Mouse (Mus musculus) right cerebral cortex, postnatal 10 days (tissue): Measurements from ENCODE around the gene Pla2g3.

ENCODE experiments used
- DNase-seq, 2 experiments: peaks; one replicate each; pipeline ENCODE4 v3.0.0; 2021; ENCODE audit warnings: low spot score in 2 of 2

Pla2g3 gene

DNA sequence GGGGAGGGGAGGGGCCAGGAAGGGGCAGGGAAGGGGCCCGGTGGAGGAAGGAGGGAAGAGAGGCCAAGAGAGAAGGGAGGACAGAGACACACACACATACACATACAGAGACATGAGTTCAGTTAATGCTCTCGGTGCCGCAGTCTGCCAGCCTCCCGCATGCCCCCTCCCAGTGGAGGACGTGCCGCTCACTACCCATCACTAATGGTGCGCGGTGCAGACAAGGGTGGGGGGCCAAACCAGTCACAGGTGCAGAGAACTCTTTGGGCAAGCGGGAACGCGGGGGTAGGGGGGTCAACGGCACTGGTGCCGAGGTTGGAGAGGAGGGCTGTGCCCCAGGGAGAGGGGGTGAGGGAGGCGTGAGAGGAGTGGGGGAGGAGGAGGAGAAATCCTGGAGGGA is 32.8 kb downstream of the Pla2g3 start:
- DNase-seq, result no peak

DNA sequence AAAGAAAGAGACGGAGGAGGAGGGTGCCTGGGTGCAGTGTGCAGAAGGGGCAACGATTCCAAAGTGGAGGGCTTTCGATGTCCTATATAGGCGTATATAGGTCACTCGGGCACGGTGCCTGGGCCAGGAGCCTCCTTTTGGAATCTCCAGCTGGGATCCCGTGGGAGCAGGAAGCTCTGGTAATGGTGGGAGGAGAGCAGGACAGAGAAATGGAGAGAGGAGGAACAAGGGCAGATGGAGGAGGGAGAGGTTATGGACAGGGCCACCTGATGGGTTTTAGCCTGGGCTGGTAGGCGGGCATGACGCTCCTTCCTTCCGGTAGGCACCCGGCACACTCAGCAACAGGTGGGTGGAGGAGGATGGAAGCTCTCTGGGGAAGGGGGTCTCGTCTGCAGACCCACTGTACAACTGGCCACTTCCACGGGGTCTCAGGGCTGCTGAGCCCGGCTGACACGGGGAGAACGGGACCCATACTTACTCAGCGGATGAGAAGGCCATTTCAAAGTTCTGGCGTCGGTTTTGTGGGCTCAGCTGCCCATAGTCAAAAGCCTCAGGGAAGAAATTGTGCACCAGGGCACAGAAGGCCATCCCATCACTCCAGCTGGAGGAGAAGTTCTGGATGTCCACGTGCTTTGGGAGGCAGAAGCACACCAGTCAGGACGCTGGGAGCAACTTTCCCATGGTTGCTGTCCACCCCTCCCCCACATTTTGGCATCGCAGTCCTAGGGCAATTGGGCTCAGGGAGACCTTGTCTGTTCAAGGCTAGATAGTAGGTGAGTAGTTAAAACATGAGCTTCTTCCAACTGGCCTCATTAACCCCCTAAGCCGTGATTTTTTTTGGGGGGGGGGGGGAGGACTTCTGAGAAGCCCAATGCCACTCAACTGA is 33.5 kb downstream of the Pla2g3 start:
- no peak for DNase-seq

DNA sequence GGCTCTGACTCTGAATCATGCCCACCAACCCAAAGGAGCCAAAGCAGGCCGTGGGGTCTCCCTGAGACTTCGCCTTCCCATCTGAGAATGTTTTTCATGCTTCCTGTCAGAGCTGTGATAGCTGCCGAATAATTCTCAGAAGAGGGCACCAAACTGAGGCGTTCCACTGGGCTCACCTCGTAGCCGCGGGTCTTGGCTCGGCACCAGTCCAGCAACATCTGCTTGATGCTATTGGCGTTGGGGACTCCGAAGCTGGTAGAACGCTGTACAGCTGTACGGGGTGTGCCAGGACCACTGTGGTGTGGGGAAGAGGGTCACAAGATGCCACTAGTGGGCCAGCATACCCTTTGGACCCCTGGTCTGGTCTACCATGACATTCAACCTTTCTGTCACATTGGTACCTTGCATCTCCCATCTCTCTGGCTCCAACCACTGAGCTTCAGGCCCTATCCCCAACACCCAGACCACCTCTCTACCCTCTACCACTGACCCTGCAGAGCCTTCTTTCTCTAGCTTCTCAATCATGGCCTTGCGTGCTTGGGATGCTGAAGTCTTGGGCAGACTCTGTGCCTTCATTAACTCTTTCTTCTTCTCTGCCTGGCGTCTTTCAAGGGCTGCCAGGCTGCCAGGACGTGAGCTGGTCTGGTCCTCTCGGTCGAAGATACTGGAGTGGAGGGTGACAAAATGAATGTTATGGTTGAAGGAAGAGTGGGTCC is 34.4 kb downstream of the Pla2g3 start:
- no peak for DNase-seq

DNA sequence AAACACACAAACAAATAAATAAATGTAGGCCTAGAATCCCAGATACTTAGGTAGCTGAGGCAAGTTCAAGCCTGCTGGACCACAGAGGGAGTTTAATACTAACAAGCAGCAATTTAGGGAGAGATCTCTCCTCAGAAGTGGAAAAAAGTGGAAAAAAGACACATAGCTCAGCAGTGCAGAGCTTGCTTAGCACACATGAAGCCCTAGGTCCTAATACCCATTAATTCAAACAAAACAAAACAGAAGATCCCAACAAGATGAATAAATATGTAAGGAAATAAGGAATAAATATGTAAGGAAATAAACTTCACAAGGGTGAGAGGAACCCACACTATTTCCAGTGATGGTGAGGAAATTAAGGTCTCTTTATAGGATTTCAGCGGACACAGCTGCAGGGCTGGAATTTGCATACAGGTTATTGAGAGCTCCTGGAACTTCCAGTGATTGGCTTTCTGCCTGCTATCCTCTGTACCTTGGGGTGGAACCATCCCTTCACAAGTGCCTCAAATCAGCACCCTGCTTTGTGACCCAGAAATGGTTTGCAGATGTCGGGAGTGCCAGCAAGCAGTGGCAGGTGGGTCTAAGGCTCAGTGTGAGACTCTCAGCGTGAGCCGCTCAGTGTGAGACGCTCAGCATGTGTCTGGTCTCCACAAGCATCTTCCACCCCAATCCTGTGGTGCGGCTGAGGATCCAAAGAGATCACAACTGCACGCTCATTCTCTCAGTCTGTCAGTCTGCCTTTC is 35.9 kb downstream of the Pla2g3 start:
- DNase-seq, result no peak

DNA sequence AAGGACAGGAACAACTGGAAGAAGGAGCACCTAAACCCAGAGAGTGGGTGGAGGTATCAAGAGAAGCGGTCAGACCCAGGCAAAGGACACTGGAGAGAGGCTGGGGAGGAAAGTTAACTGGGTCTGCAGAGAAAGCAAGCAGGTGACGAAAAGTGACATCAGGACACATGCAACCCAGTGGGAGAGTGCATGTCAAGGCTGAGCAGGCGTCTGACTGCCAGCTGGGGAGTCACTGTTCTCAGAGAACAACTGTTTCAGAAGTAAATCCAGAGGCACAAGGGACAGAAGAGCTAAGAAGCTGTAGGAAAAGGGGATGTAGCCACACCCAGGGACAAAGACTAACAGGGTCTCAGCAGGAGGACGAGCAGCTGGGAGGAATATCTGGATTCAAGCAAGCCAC is 37.5 kb downstream of the Pla2g3 start:
- no peak for DNase-seq

DNA sequence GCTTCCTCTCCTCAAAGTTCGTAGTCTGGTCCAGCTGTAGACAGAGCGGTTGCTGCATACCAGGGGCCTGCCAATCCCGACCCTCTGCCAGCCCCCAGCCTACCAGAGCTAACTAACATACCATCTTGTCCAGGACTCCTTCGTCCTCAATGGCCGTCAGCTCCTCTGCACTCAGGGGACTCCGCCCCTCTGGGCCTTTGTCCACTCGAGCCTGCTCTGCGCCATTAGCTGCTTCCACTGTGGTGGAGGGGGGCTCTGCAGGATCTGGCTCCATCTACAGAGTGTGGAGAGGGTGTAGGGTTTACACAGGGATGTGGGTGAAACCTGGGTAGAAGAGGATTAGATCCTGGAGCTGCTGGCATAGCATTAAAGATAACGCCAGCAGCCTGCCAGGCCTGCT is 38.1 kb downstream of the Pla2g3 start:
- DNase-seq, result no peak

DNA sequence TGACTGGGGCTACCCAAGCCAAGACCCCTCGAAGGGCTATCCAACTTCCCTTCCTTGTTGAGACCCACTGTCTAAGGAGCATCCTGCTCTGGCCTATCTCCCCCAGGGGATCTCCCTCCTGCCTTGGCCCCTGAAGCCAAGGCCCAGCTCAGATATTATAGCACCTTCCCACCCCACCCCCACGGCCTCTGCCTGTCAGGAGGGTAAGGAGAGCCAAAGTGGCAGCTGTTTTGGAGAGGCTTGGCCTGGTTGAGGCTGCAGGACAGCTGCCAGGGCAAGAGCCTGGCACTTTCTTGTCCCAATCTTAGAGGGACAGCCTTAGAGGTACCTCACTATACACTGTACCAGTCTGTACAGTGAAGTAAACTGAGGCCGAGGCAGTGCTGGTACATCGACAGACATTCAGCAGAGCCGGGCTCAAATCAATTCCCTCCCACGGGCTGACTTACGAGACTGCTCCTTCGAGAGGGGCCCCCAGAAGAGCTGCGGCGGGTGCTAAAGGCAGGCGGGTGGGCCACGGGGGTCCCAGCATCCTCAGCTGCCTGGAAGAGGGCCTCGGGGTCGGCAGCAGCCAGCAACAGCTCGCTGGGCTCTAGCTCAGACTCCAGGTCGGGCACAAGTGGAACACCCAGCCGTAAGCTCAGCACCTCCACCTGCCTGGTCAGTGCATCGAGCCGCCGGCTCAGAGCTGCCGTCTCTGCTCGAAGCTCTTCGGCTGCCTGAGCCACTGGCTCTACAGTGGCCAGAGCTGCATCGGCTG is 39.1 kb downstream of the Pla2g3 start:
- no peak for DNase-seq

DNA sequence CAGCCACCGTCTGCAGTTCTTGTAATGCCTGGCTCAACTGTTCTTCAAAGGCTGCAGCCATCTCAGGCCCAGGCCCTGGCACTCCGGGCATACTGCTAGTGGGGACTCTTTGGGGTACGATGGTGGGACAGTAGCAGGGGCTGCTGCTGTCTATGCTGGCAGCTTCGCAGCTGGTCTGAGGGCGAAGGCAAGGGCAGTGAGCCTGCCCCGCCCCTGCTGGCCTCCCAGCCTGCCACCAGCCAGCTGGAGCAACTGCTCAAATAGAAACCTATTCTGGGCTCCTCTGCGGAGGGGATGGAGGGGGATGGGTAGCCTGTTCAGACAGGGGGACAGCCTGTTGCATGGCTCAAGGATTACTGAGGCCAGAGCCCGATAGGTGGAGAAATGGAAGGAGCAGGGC is 39.7 kb downstream of the Pla2g3 start:
- DNase-seq, result no peak

DNA sequence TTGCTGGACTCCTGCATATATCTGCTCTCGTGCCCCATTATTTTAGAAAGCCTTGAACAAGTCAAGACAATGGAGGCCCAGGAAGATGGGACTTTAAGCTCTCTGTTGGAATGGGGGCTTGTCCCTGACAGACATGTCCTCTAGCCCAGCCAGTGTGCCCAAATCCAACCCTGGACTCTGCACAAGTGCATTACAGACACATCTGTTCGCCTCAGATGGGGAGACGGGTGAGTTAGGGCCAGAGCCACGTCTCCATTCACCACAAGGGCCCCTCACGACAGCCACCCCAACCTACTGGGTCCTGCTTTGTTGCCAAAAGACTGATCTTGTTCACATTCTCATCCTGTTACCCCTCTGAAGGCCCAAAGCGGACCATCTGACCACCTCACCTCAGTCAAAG is 40.1 kb downstream of the Pla2g3 start:
- DNase-seq, result no peak

DNA sequence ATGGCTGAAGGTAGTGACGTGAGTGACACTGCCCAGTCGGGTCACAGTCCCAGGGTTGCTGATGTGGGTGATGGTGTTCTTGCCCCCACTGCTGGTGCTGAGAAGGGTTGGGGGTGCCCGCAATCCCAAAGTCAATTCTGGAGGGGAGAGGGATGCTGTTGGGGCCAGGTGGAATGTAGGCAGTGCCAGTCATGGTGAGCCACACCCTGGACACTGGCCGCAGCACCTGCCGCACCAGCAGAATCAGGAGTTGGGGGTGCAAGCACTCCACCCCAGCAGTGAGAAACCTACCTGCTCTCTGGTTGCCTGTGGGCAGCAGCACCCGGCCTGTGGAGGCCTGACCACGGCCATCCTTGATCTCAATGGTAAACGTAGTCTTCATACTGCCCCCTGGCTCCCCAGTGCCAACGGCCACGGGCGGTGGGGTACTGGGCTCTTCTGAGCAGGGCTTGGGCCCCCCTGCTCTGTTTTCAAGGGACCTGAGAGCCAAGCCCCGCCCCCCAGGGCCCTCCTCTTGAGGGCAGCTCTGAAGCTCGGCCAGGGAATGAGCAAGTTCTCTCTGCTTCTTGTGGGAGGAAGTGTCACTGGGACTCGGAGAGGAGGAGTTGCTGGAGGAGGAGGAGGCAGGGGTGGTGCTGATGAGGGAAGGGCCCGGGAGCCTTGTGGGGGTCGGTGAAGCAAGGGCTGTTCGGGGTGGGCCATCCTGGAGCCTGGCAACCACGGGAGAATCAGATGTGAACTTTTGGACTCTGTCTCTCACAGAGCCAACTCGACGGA is 41.6 kb downstream of the Pla2g3 start:
- no peak for DNase-seq

DNA sequence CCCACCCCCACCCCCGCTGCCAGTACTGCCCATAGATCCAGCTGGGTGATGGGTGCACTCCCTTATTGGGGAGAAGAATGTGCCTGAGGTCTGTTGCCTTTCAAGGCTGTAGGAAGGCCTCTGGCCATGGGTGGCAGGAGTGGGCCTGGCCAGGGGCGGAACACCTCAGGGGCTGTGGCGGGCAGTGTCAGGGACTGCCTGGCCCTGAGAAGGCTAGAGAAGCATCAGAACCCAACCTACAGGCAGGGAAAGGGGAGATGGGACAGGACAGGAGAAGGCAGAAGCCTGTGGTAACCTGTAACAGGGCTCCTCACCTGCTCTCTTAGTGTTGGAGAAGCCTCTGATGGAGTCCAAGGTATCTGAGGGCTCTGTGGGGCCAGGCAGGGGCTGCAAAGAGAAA is 42.6 kb downstream of the Pla2g3 start:
- DNase-seq, result no peak

DNA sequence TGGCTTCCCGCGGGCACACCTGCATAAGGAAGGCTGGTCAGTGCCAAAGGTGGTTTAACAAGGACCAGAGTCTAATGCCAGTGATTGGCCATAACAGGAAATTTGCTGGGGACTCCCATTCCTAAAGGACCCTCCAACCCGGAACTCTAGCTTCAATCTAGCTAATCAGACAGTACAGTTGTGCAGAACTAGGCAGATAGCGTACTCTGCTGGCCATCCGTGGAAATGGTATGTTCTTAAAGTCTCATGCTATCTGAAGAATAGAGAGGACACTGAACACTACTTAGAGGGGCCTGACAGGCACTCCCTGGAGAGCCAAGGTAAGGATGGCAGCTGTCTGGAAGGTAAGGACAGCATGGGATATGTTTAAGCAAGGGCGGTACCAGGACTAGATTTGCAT is 43.5 kb downstream of the Pla2g3 start:
- DNase-seq, result peak in 1 of 2 experiments; percentile 75

DNA sequence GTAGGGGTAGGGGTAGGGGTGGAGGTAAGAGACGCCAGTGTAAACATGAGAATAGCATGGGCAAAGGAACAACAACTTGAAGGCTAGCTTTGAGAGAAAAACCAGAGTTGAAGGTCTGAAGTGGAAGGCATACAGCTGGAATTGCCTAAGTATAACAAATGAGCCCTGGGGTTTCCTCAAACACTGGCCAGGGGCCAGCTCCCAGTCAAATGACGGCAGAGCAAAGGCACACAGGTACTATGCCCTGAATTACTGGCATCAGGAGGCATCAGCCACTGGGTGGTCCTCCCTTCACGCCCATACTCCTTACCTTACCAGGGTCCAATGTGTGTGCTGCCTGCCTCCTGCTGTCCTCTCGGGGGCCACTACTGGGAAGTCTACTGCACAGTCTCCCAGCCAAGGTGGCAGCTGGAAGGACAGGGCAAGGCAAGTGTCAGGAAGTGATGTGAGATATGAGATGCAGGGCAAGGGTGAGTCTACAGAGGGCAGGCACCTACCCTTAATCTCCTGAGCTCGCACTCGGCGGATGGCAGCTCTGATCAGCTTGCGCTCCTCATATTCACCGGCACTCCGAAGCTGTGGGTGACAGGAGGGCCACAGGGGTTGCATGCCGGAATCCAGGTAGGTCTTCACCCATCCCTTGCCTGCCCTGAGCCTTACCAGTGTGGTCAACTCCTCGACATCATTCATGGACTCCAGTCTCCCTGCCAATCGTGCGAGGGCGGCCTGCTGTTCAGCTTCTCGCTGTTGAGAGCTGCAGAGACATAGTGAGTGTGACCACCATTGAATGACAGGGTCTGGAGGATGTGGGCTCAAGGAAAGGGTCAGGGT is 44.2 kb downstream of the Pla2g3 start:
- DNase-seq, result peak in 1 of 2 experiments; percentile 20

DNA sequence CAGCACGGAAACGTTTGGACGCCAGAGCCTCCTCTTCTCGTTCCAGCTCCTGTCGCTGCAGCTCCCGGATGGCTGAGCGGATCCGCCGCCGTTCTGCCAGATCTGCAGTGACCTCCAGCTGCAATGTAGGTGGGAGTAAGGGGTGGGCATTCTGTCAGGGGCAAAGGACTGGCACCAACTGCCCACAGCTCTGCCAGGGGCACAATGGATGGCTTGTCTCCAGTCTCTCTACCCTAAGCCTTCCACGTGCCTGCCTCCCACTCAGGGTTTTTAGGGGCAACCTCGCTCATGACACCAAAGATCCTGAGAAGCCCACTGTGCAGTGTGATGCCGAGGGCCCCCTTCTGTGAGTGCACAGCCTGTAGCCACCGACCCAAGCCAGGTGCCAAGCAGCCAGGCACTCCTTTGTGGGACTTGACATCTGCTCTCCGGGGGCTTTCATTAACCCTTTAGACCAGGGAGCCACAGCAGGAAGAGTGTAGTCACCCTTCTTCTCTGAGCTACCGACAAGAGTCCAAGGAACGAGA is 45.4 kb downstream of the Pla2g3 start:
- DNase-seq, result peak in 1 of 2 experiments; percentile 24

DNA sequence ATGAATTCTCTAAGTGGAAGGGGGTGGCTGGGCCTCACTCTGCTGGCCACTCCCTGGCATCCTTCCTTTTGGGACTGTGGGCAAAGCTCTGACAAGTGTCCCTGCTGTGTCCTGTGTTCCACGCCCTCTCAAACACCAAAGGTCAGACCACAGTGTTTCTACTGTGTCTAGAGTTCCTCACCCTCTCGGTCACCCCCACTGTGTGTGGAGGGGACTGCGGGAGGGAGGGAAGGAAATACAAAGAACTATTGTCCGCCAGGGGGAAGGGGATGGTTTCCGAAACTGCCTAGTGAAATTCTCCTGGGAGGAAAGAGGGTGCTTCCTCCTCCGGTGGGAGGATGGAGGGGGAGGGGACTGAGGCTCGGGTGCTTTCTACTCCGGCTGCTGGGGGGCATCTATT is 46.9 kb downstream of the Pla2g3 start:
- DNase-seq, result no peak

DNA sequence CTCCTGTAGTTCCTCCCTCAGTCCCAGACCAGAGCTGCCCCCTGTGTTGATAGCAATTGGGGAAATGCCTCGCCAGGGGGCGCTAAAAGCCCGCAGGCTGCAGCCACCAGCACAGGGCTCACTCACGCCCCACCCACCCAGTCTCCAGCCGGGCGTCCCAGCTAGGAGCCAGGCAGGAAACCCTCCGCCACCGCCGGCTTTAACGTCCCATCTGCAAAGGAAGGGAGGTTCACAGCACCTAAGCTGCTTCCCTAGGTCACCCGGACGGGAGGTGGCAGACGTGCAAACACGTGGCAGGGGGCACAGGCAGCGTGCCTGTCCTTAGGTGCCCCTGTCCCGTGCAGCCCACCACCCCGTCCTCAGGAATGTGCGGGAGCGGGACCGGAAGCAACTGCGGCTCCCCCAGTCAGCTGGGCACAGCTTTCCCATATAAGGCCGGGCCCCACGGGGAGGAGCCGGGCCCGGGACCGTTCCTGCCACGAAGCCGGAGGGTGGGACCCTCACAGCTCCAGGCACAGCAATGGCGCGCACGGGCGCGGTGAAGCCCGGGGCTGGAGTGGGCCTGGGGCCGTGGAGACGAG is 47.4 kb downstream of the Pla2g3 start:
- DNase-seq, result peak; percentile 93 to 96

DNA sequence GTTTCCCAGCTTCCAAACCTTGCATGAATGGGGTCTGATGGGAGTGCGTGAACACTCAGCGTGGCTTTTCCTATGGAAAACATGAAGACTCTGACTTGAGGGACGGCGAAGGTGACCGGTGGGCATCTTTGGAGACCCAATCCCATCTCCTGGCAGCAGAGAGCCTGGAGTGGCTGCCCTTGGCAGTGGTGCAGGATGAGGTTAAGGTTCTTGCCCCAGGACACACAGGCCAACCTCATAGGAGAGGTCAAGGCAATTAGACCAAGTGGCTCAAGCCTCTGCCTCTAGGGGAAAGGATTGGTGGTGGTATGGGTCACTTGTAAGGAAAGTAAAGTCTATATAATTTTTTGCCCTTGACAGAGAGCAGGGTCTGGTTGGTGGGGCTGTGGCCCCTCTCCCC is 48.0 kb downstream of the Pla2g3 start:
- no peak for DNase-seq

DNA sequence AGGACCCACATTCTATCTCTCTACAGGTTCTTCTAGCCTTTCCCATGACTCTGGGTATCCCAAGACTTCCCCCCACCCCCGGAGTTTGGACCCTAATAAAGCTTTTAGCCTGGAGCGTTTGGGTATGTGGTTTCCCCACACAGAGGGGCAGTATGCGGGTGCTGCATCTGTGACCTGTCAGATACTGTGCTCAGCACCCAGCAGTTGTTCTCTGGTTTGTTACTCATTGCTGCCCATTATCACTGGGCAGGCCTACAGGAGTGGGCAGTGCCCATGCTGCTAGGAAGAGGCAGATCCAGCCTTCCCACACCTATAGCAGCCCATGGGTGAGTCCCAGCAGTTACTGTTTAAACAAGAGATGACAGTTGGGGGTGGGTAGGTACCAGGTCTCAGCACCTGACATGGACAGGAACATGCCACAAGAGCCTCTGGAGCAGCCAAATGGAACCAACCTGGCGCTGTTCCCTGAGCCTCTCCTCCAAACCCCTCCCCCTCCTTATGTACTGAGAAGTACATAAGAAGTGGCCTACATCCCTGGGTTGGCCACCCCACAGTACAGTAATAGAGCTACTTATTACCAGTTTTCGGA is 48.8 kb downstream of the Pla2g3 start:
- DNase-seq, result peak in 1 of 2 experiments; percentile 24

DNA sequence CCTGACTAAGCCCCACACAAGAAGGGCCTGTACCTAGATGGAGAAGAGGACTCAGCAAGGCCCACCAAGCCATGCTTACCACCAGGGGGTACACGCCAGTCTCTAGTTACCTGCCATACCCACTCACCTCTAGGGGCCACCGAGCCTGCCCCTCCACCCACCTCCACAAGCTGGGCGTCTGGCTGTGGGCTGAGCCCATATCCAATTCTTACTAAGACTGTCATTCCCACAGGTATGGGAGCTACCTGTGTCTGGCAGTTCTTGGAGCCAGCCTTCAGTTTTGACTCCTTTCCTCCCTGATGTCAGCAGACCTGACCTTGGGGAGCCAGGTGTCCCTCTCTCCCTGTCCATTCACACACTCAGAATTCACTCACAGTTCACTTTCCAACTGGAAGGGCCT is 49.6 kb downstream of the Pla2g3 start:
- peak in 1 of 2 experiments; percentile 21 for DNase-seq
